Mouse (Mus musculus): Measurements from ENCODE around the gene Rnase11.
"Not testable (repeated sequence)": the region's sequence is repeated elsewhere in the genome, so short reads cannot be mapped to it uniquely, and the experiment has no call there.

Gene Rnase11

DNA sequence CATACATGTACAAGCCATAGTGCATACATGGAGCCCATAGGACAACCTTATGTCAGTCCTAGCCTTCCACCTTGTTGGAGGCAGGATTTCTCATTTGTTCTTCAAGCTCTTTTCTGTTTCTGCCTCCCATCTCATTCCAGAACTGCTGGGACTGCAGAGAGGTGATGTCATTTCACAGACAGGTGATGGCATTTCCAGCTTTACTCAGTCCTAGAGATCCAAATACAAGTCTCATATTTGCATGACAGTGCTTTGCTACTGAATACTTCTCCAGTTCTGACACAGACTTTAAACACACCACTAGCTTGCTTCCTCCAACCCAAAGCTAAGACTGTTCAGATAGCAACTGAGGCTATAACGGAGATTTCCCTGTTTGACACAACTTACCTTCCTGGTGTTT lies 29.2 kb upstream of the Rnase11 start:
- no peak for DNase-seq

DNA sequence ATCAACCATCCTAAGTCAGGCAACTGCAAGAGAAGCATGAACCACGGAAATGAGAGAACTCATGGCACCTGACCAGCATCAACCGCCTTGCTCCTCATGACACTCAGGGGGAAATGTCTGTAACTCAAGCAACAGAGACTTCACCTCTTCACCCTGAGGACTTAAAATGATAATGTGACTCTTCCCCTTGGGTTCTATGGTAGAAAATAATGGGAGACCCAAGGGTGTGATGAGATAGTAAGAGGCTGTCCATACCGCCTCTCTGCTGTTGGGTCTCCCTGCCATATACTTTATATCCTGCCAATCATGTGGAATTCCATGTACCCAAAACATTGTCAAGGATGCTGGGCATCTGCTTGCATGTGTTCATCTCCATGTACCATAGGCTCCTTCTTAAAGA lies 24.4 kb upstream of the Rnase11 start, which contains the start of gene Olfr750:
Olfr750 (minus strand) TSS at position 101 of the 400 bp plus-strand sequence.
- DNase-seq = no peak

DNA sequence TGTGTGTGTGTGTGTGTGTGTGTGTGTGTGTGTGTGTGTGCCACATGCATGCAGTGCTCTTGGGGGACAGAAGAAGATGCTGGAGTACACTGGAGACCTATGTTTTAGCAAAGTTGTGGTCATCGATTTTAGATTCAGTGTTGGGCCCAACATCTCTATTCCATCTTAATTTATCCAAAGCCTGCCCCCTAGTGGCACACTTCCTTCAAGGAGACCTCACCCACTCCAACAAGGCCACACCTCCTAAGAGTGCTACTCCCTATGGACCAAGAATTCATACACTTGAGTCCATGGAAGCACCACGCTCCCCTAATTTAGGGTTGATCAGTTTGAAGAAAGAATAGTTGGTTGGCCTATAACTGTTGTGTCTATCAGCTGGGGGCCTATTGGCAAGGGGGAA lies 19.7 kb upstream of the Rnase11 start:
- DNase-seq = peak; percentile 60

DNA sequence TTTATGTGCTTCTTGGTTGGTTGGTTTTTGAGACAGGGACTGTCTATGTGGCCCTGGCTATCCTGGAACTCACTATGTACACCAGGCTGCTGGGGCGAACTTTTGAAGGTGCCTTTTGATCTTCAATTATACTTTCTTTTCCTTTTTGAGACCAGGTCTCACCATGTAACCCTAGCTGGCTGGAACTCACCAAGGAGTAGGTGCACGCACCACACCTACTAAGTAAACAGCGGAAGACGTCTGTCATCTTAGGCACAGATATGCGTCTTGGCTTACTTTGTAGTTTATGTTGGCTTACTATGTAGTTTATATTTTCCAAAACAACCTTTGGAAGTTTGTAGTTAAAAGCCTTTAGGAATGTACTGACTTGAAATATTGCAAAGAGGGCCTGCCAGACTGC lies 19.0 kb upstream of the Rnase11 start:
- DNase-seq = no peak

DNA sequence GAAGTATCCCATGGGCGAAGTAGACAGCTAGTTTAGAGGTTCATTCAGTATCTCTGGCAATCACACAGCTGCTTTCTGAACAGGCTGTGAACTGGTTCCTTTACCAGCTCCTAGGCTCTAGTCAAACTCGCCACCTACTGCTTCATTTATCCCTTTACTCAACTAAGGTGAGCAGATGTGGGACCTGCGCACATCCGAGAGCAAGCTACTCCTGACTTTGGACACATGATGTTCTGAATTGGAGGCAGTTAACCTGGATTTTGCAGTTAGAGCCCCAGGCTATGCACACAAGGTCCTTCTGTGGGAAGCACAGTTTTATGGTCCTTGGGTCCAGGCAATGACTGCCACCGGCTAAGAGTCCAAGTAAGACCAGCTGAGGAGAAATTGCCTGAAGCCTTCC lies 10.8 kb upstream of the Rnase11 start:
- DNase-seq = no peak

DNA sequence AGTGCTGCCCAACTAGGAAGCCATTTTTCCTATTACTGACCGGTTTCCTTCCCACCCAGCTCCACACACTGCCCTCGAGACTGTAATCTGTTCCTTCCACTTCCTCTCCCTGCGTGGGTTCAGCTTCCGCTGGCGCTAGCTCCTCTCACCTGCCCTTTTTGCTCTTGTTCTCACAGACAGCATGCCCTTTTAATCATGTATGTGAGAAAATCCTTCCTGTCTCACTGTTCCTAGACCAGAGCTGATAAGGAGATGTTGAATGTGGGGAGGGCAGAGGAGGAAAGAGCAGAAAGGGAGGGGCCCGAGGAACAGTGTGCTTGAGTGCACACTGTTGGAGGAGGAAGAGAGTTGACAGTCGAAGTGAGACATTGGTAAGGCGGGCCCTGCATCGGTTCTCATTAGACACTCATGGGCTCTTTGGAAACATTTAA lies 7.5 kb upstream of the Rnase11 start, which contains the start of gene Rnase12:
Rnase12 (minus strand) TSS at position 261 of the 431 bp plus-strand sequence.
- no peak for DNase-seq

DNA sequence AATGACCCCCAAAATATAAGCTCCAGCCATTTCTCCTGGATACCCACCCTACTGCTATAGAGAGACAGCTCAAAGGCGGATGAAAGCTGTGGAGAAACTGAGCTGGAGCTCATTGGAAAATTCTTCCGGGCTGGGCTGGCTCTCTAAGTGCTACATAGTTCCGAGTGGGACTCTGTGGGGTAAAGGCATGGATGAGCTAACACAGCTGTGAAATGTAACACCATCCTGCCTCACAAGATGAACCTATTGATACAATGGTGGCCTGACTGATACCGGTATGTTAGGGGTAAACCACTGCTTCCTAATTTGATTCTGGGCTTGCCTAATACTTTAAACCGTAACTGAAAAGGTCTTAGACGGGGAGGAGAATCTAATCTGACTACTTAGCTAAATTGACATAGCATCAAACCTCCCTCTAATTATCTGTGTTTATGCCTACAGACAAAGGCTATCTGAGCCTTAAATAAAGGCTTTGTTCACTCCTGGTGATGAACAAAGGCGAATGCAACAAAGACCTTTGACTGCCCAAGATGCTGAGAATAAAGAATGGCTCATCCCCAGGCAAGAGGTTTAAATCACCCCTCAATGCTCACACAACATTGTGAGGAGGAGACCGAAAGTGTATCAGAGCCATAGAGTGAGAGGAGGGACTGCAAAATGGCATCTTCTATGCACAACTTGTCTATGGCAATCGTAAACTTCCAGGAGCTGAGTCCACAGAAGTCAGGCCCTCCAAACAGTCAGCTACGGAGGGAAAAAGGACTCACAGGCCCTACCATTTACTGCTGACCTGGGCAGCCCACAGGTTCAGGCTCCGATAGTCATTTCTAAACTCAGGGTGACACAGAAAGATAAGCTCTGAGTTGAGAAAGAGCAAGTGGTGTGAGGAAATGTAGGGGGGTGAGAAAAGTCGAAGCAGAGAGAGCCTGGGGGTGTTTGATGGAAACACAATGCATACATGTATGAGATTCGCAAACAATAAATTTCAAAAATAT lies 4.6 kb upstream of the Rnase11 start:
- DNase-seq = no peak

DNA sequence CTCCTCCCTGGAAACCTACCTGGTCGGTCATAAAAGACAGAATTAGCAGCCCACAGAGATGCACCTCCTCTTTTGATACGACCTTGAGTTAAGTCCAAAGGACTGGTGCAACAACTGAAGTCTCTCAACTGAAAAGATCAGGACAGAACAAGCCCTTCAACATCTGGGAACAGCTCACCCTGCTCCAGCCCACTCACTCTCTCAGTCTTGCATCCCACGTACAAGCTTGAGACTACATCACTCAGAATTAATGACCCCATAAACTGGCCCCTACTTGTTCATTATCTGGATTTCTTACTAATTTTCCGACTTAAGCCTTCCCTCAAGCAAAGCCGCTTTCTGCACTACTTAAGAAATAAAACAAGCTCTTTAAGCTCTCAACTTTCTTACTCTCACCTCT lies 3.2 kb upstream of the Rnase11 start:
- no peak for DNase-seq

DNA sequence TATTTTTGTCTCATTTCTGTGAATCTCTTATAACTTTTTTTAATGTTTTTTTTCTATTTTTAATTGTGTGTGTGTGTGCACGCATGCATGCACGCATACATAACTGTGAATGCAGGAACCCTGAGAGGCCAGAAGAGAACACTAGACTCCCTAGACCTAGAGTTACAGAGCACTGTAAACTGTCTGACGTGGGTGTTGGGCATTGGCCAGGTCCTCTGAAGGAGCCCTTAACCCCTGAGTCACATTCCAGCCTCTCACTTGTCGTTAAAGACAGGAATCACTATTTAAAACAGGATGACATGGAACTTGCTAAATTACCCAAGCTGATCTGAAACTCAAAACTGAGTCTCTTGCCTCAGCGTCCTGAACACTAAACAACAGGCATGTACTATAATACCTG lies 2.0 kb upstream of the Rnase11 start:
- no peak for DNase-seq

DNA sequence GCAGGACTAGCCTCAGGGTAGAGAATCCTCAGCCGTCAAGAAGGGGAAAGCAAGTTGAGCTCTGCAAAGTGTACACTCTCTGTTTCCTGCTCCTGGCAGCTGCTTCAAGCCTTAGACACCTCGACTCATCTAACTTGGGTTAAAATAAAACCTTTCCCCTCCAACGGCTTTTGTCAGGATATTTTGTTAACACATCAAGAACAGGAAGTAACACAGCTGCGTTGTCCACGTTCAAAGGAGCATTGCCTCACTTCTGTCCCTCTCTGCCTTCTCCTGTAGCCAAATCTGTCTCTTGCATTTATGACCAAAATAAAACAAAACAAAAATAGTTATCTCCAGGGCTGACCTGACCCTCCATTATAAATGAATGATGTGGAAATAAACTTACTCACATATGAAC lies 2.1 kb downstream of the Rnase11 start:
- no peak for DNase-seq

DNA sequence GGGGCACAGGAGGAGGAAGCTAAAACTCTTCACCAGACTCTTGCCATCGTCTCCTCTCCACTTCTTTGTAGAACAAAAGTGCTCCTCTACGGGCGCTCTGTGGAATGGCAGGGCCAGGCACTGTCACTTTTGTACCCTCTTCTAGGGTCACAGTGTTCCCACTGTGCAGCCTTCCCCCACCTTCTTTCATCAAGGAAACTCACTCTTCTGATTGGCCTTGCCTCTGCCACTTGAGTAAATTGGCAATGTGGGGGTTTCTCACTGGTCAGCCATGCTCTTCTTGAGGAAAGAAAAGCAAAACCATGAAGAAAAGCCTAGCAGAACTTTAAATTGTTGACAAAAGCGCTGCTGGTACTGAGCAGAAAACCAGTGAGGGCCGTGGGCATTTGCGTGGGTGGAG lies 8.2 kb downstream of the Rnase11 start, which contains the start of gene Rnase9:
Rnase9 (minus strand) TSS at position 101 of the 400 bp plus-strand sequence.
- DNase-seq = no peak

DNA sequence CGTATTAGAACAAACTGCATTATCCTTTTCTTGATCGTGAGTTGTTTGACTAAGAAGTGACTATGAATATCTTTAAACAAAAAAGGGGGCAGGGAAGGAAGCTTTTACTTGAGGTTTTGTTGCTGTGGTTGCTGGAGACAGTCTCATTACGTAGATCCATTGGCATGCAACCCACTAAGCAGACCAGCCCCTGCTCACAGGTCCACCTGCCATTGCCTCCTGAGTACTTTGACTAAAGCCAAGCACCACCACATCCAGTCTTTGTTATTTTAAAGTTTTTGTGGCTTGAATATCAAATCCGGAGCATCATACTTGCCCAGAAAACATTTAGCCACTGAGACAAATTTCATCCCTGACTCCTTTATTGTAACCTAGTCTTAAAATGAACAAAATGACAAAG lies 13.7 kb downstream of the Rnase11 start:
- DNase-seq = no peak

DNA sequence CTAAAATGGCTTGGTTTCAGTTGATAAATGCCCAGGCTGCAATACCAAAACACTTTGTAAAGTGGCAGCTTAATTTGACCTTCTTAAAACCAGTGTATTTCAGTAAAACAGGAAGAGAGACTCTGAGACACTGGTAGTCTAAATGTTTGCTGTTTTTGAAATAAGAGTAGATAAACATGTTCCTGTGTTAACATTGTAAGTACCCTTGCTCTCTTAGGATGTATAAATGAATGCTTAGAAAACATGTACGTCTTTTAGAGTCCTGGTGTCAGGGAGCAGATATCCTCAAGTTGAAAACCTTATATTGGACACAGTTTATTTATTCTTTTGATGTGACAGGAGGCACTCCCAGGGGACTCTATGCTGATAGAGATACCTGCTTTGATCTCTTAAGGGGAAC lies 14.8 kb downstream of the Rnase11 start:
- no peak for DNase-seq

DNA sequence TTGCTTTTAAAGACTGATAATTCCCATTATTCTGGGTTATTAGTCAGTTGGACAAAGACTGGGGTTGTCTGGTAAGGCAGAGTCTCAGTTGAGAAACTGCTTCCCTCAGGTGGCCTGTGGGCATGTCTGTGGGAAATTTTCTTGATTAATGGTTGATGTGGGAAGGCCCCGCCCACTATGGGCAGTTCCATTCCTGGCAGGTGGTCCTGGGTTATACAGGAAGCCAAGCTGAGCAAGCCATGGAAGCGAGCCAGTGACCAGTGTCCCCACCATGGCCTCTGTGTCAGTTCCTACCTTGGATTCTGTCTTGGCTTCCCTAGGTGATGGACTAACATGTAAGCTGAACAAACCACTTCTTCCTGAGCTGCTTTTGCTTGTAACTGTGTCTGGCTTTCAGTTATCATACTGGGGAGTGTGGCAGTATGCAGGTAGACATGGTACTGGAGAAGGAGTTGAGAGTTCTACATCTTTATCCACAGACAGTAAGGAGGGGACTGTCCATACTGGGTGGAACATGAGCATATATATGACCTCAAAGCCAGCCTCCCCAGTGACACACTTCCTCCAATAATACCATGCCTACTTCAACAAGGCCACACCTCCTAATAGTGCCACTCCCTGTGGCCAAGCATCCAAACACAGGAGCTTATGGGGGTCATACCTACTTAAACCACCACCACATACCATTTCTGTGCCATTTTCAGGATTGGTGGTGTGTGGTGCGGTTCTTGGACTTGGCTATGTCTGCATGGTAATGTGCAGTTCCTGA lies 22.4 kb downstream of the Rnase11 start:
- DNase-seq = no peak

DNA sequence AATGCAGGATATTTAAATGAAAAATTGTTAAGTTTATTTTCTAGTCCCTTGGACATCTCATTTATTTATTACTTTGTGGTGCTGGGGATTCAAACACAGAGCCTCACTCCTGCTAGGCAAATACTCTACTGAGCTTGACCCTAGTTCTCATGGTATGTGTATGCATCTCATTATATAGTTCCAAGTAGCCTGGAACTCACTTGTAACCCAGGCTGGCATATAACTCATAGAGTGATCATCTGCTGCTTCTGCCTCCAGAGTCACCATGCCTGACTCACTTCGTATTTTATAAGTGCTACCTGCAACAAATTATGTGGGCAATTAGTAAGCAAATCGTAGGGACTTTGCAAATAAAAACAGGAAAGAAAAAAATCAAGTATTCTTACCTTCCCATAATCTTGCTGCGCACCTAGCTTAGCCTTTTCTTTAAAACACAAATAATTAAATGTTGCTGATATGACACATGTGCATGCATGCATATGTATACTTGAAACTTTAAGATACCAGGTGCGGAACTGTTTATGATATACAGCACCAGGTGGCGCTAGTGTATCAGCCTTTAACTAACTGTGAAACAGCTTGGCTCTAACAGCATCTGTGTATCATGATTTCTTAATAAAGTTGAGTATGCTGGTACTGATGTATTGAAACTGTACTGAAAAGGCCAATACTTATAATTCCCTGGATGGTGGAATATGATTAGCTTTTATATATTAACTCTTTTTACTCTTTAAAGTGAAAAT lies 23.4 kb downstream of the Rnase11 start:
- peak; percentile 81 for DNase-seq

DNA sequence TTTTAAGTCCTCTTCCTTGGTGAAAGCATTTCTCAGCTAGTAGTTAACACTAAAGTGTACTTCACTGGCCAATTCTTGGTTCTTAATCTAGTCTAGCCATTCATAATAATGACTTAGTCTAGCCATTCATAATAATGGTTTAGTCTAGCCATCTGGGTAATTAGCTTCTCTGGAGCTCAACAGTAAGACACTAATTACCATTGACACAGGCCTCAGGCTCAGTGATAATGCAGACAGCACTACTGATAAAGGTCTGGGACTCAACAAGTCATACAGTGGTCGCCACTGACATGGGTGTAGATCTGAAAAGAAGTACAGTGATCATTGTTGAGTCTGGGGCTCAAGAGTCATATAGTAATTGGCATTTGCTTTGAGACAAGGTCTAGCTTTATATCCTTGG lies 25.1 kb downstream of the Rnase11 start:
- DNase-seq = no peak

DNA sequence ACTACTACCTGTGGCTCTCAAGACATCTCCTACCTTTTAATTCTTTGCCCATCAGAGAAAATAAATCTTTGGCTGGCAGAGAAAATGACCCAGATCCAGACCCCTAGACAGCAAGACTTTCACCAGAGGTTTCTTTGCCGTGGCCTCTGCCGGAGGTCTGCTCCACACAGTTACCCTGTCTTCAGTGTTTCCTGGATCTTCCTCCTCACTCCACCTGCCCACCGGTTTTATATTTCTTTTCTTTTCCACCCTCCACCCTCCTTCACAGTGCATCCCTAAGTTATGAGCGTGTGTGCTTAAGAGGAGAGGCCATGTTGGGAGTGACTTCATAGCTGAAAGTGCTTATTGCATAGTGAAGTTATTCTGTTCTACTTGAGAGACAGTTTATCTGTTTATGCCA lies 26.5 kb downstream of the Rnase11 start:
- no peak for DNase-seq

DNA sequence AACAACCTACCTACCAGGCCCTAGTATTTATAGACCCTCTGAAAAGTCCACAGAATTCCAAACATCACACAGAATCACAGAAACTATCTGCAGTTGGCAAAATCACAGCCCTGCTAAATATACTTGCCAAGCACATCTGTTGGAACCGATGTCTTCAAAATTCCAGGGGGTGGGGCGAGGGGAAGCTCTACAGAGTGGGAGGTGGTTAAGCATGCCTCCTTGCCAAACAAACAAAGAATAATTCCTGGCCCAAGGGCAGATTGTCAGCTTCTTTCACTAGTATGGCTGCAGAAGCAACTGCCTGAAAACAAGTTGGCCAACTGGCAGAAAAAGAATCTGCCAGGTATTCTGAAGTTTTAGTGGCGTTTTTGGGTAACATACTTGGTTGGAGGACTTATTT lies 32.7 kb downstream of the Rnase11 start:
- peak; percentile 34 for DNase-seq

DNA sequence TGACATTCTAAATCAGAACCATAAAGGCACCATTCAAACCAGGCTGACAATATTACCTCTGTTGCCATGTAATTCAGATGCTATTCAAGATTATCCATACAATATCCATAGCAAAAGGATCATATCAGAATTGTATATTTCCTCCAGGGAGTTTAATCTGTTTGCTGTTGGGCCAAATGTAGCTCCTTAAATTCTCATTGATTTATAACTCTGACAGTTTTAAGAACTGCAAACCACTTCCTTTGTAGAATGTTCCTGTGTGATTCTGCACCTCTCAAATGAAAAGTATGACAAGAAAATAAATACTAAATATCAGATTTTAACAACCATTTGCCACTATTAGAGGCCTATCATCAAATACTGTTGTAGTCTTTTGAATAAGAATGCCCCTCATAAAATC lies 34.2 kb downstream of the Rnase11 start:
- no peak for DNase-seq

DNA sequence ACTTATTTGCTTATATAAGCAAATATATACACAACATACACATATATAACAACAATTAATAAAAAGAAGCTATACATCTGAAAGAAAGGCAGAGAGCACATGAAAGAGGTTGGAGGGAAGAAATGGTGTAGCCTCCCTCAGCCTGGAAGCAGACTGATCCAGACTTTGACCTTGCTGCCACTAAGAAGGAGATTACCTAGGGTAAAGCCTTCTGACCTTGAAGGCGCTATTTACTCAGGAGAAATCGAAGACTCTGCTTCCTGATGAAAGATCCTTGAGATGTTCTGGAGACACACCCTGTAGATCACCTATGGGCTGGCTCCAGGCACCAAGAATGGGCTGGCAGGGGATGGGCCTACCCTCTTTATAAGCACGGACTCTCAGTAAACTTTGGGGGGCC lies 35.2 kb downstream of the Rnase11 start:
- DNase-seq = not testable (repeated sequence)

DNA sequence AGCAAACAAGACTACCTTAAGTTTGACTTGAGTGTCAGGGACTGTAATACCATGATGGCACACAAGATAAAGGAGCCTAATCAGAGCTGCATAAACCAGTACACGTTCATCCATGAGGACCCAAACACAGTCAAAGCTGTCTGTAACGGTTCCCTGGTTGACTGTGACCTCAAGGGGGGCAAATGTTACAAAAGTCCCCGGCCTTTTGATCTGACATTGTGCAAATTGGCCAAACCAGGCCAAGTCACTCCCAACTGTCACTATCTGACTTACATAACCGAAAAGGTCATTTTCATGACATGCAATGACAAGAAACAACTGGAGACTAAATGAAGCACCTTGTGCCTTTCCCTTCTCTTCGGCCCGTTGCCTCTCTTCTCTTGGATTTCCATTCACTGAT lies 40.4 kb downstream of the Rnase11 start:
- DNase-seq = no peak

DNA sequence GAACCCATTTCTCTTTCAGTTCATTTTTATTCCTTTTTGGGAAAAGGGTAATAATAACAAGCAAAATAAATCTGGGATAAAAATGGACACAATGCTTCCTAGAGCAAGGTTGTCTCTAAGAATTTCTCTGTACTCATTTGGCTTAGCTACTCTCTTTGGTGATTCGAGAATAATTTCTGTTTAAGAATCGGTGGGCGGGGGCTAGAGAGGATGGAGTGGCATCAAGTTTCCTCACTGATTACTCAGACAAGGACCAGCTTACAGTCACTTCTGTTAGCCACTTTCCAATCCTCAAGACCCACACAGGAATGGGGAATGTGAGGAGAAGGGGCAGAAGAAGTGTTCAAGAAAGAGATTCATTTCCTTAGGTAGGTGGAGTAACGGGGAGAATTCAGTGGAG lies 41.2 kb downstream of the Rnase11 start:
- DNase-seq = no peak

Data from kidney, postnatal 10 days (tissue).